Mouse (Mus musculus) bone marrow macrophage, adult 2 months (primary cell): ENCODE measurements around the gene Ctsz.

Source experiments
- CTCF ChIP-seq: IDR thresholded peaks from 2 replicates; pipeline ENCODE4 v1.5.1; 2012; ENCODE audit warnings: low read depth, mild to moderate bottlenecking, low read length, moderate library complexity
- POLR2A ChIP-seq: IDR thresholded peaks from 2 replicates; pipeline ENCODE4 v1.6.1; 2012; ENCODE audit warnings: mild to moderate bottlenecking, low read depth, low read length, borderline replicate concordance

- no peak for TF ChIP-seq CTCF
- TF ChIP-seq POLR2A, result no peak
These were observed 32.1 kb upstream of the Ctsz start for GRCm38 (mm10) chr2:174470786-174471405.
